Mouse (Mus musculus) bone marrow macrophage, adult 2 months (primary cell): ENCODE measurements around the gene Acy3.

Experiments
- CTCF ChIP-seq: IDR thresholded peaks from 2 replicates; pipeline ENCODE4 v1.5.1; 2012; ENCODE audit warnings: low read depth, mild to moderate bottlenecking, low read length, moderate library complexity
- POLR2A ChIP-seq: IDR thresholded peaks from 2 replicates; pipeline ENCODE4 v1.6.1; 2012; ENCODE audit warnings: mild to moderate bottlenecking, low read depth, low read length, borderline replicate concordance

DNA sequence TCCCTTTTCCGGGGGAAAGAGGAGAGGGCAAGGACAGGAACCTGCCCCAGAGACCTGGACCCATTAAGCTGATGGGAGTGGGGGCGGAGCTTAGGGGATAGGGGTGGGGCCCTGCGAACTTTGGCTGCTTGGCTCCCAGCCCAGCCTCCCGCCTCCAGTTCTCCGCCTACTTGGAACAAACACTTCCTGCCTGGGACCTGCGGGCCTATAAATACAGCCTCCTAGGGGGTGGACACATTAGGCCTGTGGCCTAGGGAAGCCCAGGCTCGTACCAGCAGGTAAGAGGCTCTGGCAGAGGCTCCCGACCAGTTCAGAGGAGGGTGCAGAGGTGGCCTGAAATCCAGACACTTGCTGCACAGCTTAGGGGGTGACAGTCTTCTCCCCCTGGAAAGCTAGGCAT lies at the start of gene Acy3:
- TF ChIP-seq POLR2A, result no peak
- no peak for TF ChIP-seq CTCF
